Mouse (Mus musculus): Measurements from ENCODE around the gene Bcs1l. TPM values are rescaled to one million over a fixed set of nuclear protein-coding genes. Genes with fewer than 3 reads are reported as not detected.

The Bcs1l gene
- polyA plus RNA-seq (2015; fragmentation: Nextera tagmentation; extraction: Ambion mirVana), result 18.2 and 18.5 TPM in 2 replicates

DNA sequence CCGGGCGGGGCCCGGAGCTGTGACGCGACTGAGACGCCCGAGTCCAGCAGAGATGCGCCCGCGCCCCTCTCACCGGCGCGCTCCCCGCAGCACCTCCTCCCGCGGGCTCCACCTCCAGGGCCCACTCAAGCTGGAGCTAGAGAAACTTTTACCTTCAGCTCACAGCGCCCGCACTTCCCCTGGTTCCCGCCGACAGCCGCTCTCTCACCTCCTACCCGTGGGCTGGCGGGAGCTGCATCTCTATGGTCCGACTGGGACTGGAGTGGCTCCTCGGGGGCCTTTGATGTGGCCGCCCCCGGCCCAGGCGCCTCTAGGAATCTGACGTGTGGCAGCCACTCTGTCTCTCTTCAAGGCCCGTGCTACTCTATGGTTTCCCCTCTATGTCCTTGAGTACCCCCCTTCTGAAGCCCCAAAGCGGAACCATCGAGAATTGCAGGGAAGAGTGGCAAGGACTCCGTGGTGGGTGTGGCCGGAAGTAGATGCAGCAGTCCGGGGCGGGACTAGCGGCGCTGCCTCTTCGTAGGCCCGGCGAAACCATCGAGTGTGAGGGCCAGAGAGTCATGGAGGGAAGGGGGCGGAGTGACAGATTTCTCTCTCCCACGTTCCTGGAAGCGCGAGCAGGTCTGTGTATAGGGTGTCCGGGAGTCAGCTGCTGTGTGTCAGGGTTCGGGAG, at the start of gene Bcs1l, which contains the start of gene Zfp142:
Bcs1l (plus strand) TSS at position 517 of the 673 bp plus-strand sequence.
Zfp142 (minus strand) TSS at position 474 of the 673 bp plus-strand sequence.
- WGBS, result 0% methylated on average over 46 of the region's 48 CpGs
- Histone ChIP-seq H3K9me3 (ENCODE audit: control insufficient read depth, low read length) (no peaks in the 10 kb centered on the region), H3K36me3 (ENCODE audit: control insufficient read depth, insufficient read depth, low read length) (peaks cover 15% of the 10 kb centered on the region; the same call in 1 of the 2 replicates), H3K27me3 (ENCODE audit: control insufficient read depth, insufficient read depth, low read depth, low read length) (no peaks in the 10 kb centered on the region), H3K9ac (ENCODE audit: low read length) (peak within 1 kb of the TSS; percentile 87), H3K4me1 (replicated peaks; ENCODE audit: control insufficient read depth, insufficient read depth, low read length) (peaks cover 15% of the 10 kb centered on the region), H3K27ac (ENCODE audit: low read length) (peak within 1 kb of the TSS; percentile 68), H3K4me3 (ENCODE audit: low read length) (peak within 1 kb of the TSS; percentile 87), H3K4me2 (ENCODE audit: low read depth, low read length) (peak within 1 kb of the TSS; percentile 94)
- peak; percentile 99 for ATAC-seq (ENCODE audit: low read depth)

GRCm38 (mm10) chr1:74538650-74539049, 49.4 kb upstream of the Bcs1l start:
- no peak overlapping the region for H3K4me3 ChIP-seq (ENCODE audit: low read length)
- no peaks in the 10 kb centered on the region for H3K4me1 ChIP-seq (replicated peaks; ENCODE audit: control insufficient read depth, insufficient read depth, low read length)
- no peak overlapping the region for H3K9ac ChIP-seq (ENCODE audit: low read length)
- no peaks in the 10 kb centered on the region for H3K27me3 ChIP-seq (ENCODE audit: control insufficient read depth, insufficient read depth, low read depth, low read length)
- H3K36me3 ChIP-seq (ENCODE audit: control insufficient read depth, insufficient read depth, low read length), result no peaks in the 10 kb centered on the region
- ATAC-seq (ENCODE audit: low read depth), result no peak
- H3K4me2 ChIP-seq (ENCODE audit: low read depth, low read length), result no peak overlapping the region
- no peaks in the 10 kb centered on the region for H3K9me3 ChIP-seq (ENCODE audit: control insufficient read depth, low read length)
- H3K27ac ChIP-seq (ENCODE audit: low read length), result no peak overlapping the region

DNA sequence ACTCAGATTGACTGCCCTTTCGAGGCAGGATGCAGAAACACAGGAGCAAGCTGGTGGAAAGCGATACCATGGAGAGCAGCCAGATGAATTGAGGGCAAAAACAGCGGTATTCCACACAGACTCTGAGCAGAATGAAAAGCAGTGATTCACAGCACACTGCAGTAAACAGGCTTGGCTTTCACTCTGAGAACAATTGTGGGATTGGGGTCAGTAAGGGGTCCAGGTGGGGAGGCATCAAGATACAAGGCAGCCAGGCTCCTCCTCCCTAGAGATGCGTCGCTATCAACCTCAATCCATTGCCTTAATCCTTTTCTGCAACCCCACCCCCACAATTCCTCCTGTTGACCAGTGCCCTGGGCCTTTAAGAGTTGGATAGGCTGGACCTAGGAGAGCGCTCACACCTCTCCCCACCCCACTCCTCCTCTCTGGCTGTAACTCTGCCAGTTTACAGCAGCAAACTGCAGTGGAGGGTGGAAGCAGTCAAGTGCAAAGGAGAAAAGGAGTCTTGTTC, 45.6 kb upstream of the Bcs1l start, which contains the start of gene Plcd4:
Plcd4 (plus strand) TSS at position 438 of the 511 bp plus-strand sequence.
- peak; percentile 34; the same call in 1 of the 2 replicates for ATAC-seq (ENCODE audit: low read depth)

GRCm38 (mm10) chr1:74544184-74544583, 43.9 kb upstream of the Bcs1l start, which contains the start of gene Usp37:
TSS of gene Usp37 (minus strand) at chr1:74544284.
- ATAC-seq (ENCODE audit: low read depth), result no peak
- no peak within 1 kb of the TSS for H3K27ac ChIP-seq (ENCODE audit: low read length)
- no peaks in the 10 kb centered on the region for H3K4me1 ChIP-seq (replicated peaks; ENCODE audit: control insufficient read depth, insufficient read depth, low read length)
- no peaks in the 10 kb centered on the region for H3K27me3 ChIP-seq (ENCODE audit: control insufficient read depth, insufficient read depth, low read depth, low read length)
- no peaks in the 10 kb centered on the region for H3K9me3 ChIP-seq (ENCODE audit: control insufficient read depth, low read length)
- H3K4me2 ChIP-seq (ENCODE audit: low read depth, low read length), result no peak within 1 kb of the TSS
- no peak within 1 kb of the TSS for H3K4me3 ChIP-seq (ENCODE audit: low read length)
- H3K9ac ChIP-seq (ENCODE audit: low read length), result no peak within 1 kb of the TSS
- 66% methylated on average over 4 of the region's 4 CpGs for WGBS
- no peaks in the 10 kb centered on the region for H3K36me3 ChIP-seq (ENCODE audit: control insufficient read depth, insufficient read depth, low read length)

More for the DNA sequence above, 45.6 kb upstream of the Bcs1l start, which contains the start of gene Plcd4:
- H3K9ac ChIP-seq (ENCODE audit: low read length), result no peak within 1 kb of the TSS
- no peak within 1 kb of the TSS for H3K4me2 ChIP-seq (ENCODE audit: low read depth, low read length)
- 7% methylated on average over 6 of the region's 6 CpGs for WGBS
- H3K9me3 ChIP-seq (ENCODE audit: control insufficient read depth, low read length), result no peaks in the 10 kb centered on the region
- H3K36me3 ChIP-seq (ENCODE audit: control insufficient read depth, insufficient read depth, low read length), result no peaks in the 10 kb centered on the region
- no peak within 1 kb of the TSS for H3K4me3 ChIP-seq (ENCODE audit: low read length)
- H3K4me1 ChIP-seq (replicated peaks; ENCODE audit: control insufficient read depth, insufficient read depth, low read length), result no peaks in the 10 kb centered on the region
- H3K27me3 ChIP-seq (ENCODE audit: control insufficient read depth, insufficient read depth, low read depth, low read length), result no peaks in the 10 kb centered on the region
- no peak within 1 kb of the TSS for H3K27ac ChIP-seq (ENCODE audit: low read length)

DNA sequence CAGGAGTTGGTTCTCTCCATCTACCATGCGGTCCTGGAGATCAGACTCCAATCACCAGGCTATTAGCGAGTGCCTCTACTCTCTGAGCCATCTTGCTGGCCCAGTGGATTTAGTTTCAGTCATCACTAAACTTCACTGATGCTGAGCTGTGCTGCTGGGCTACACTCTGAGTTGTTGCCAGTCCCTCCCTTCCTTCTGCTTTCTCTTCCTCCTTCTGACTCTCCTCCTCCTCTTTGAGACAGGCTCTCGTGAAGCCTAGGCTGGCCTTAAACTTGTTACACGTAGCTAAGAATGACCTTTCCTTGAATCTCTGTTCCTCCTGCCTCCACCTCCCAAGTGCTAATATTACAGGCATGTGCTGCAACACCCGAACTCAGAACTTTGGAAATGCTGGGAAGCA, 29.0 kb upstream of the Bcs1l start:
- H3K36me3 ChIP-seq (ENCODE audit: control insufficient read depth, insufficient read depth, low read length), result no peaks in the 10 kb centered on the region
- no peaks in the 10 kb centered on the region for H3K4me1 ChIP-seq (replicated peaks; ENCODE audit: control insufficient read depth, insufficient read depth, low read length)
- no peak overlapping the region for H3K4me3 ChIP-seq (ENCODE audit: low read length)
- no peak overlapping the region for H3K9ac ChIP-seq (ENCODE audit: low read length)
- WGBS, result 77% methylated on average over 5 of the region's 5 CpGs
- H3K27ac ChIP-seq (ENCODE audit: low read length), result no peak overlapping the region
- no peaks in the 10 kb centered on the region for H3K27me3 ChIP-seq (ENCODE audit: control insufficient read depth, insufficient read depth, low read depth, low read length)
- no peak overlapping the region for H3K4me2 ChIP-seq (ENCODE audit: low read depth, low read length)
- ATAC-seq (ENCODE audit: low read depth), result no peak
- H3K9me3 ChIP-seq (ENCODE audit: control insufficient read depth, low read length), result no peaks in the 10 kb centered on the region

DNA sequence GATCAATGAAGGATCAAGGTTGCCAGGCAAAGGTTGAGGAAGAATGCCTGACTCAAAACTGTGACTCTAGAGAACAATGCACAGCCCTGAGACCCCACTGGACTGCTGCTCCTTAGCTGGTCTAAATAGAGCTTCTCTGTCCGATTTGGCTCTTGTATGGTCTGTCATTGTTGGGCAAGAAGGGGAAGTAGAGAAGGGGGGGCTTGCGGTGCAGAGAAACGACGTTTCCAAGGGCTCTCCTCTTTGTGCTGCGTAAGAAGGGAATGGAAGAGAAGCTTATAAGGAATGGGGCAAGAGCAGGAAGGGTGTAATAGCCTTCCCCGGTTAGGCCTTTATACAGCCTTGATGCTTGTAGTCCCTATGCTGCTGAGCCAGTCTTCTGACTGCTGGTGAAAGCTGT, 22.3 kb upstream of the Bcs1l start:
- peaks cover 39% of the 10 kb centered on the region for H3K36me3 ChIP-seq (ENCODE audit: control insufficient read depth, insufficient read depth, low read length)
- no peak overlapping the region for H3K9ac ChIP-seq (ENCODE audit: low read length)
- no peak overlapping the region for H3K27ac ChIP-seq (ENCODE audit: low read length)
- WGBS, result 96% methylated on average over 6 of the region's 6 CpGs
- no peaks in the 10 kb centered on the region for H3K9me3 ChIP-seq (ENCODE audit: control insufficient read depth, low read length)
- H3K27me3 ChIP-seq (ENCODE audit: control insufficient read depth, insufficient read depth, low read depth, low read length), result no peaks in the 10 kb centered on the region
- H3K4me1 ChIP-seq (replicated peaks; ENCODE audit: control insufficient read depth, insufficient read depth, low read length), result no peaks in the 10 kb centered on the region
- no peak overlapping the region for H3K4me3 ChIP-seq (ENCODE audit: low read length)
- no peak for ATAC-seq (ENCODE audit: low read depth)
- H3K4me2 ChIP-seq (ENCODE audit: low read depth, low read length), result no peak overlapping the region

DNA sequence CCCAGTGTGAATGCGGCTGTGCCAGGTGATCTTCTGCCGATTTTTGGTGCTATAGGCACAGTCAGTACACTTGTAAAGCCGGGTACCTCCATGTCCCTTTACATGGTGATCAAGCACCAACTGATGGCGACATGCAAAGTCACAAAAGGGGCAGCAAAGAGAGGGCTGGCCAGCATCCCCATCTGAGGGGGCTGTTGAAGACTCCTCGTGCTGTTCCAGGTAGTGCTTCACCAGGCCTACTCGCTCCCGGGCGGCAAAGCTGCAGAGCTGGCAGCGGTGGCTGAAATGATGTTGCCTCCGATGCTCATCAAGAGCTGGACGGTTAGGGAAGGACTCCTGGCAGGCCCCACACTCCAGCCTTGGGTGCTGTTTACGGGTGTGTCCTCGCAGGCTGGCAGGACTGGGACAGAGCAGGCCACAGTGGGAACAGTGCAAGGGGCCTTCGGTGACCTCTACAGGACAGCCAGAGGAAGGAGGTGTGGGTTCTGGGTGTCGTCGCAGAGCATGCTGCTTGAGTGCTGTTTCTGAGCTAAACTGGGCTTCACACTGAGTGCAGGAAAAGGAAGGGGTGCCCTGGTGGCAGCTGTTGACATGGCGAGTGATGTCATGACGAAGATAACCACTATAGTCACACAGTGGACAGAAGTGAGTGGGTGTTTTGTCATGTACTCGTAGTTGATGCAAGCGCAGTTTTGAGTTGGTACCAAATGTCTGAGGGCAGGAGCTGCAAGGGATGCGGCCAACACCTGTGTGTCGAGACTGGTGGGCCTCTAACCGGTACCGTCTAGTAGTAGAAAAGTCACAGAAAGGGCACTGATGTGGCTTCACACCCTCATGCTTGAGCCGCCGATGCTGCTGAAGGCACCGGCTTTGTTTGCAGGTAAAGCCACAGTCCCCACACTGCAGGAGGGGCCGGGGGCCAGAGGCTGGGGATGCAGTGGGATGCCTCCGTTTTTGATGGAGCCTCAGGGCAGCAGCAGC, 18.1 kb upstream of the Bcs1l start:
- no peaks in the 10 kb centered on the region for H3K4me1 ChIP-seq (replicated peaks; ENCODE audit: control insufficient read depth, insufficient read depth, low read length)

GRCm38 (mm10) chr1:74582621-74583020, 5.5 kb upstream of the Bcs1l start:
- Histone ChIP-seq H3K4me1 (replicated peaks; ENCODE audit: control insufficient read depth, insufficient read depth, low read length) (peaks cover 11% of the 10 kb centered on the region), H3K4me3 (ENCODE audit: low read length) (no peak overlapping the region), H3K9ac (ENCODE audit: low read length) (no peak overlapping the region), H3K4me2 (ENCODE audit: low read depth, low read length) (no peak overlapping the region), H3K27ac (ENCODE audit: low read length) (no peak overlapping the region), H3K9me3 (ENCODE audit: control insufficient read depth, low read length) (no peaks in the 10 kb centered on the region), H3K36me3 (ENCODE audit: control insufficient read depth, insufficient read depth, low read length) (peaks cover 16% of the 10 kb centered on the region), H3K27me3 (ENCODE audit: control insufficient read depth, insufficient read depth, low read depth, low read length) (no peaks in the 10 kb centered on the region)
- 72% methylated on average over 3 of the region's 3 CpGs for WGBS
- ATAC-seq (ENCODE audit: low read depth), result no peak

More for the DNA sequence above, 18.1 kb upstream of the Bcs1l start:
- Histone ChIP-seq H3K36me3 (ENCODE audit: control insufficient read depth, insufficient read depth, low read length) (peaks cover 54% of the 10 kb centered on the region), H3K27ac (ENCODE audit: low read length) (no peak overlapping the region), H3K4me3 (ENCODE audit: low read length) (no peak overlapping the region), H3K4me2 (ENCODE audit: low read depth, low read length) (no peak overlapping the region), H3K9ac (ENCODE audit: low read length) (no peak overlapping the region), H3K9me3 (ENCODE audit: control insufficient read depth, low read length) (no peaks in the 10 kb centered on the region), H3K27me3 (ENCODE audit: control insufficient read depth, insufficient read depth, low read depth, low read length) (no peaks in the 10 kb centered on the region)
- 90% methylated on average over 29 of the region's 29 CpGs for WGBS
- no peak for ATAC-seq (ENCODE audit: low read depth)
